Mouse (Mus musculus): ENCODE measurements around the gene Rxrb.

DNA sequence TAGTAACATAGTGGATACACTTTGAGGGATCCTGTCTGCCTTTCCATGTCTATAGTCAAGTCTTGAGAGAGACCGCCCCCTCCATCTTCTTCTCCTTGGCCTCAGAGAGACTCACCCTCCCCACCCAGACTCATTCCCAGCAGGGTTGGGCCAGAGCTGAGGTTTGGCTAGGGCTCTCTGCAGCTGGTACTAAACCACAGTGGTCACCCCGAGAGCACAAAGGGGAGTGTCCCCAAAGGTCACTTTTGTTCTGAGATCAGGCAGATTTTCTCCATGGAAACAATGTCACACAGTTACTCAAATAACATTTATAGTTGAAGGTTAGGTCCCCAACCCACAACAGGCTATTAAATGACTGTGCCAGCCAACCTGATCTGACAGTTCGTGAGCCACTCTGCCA lies 37.3 kb downstream of the Rxrb start:
- TF ChIP-seq CTCF (IDR thresholded peaks at IDR 0.05; ENCODE audit: borderline replicate concordance, insufficient read depth, low read depth, low read length): no peak
- TF ChIP-seq POLR2A (IDR thresholded peaks at IDR 0.05; ENCODE audit: borderline replicate concordance, insufficient read depth, low read length): no peak
